Mouse (Mus musculus) intestine, embryonic 15.5 days (tissue): ENCODE measurements around the gene Fam120a. TPM values are rescaled to one million over a fixed set of nuclear protein-coding genes. Genes with fewer than 3 reads are reported as not detected.

Experiments used
- ATAC-seq: fragments of 200-750 bp; cut with Nextera tagmentation; 2 replicates; pipeline ENCODE4 v1.8.0; 2017; ENCODE audit warnings: moderate TSS enrichment, moderate library complexity
- H3K27ac ChIP-seq: fragments of 300-500 bp; sonication (generic); 2 replicates; pipeline ENCODE4 v1.5.1; 2015; ENCODE audit warnings: mild to moderate bottlenecking, inconsistent platforms
- H3K27me3 ChIP-seq: fragments of 300-500 bp; sonication (generic); replicated peaks from 2 replicates; pipeline ENCODE4 v1.6.1; 2015; ENCODE audit warnings: inconsistent platforms
- H3K36me3 ChIP-seq: fragments of 300-500 bp; sonication (generic); 2 replicates; pipeline ENCODE4 v1.6.1; 2015; ENCODE audit warnings: inconsistent platforms
- H3K4me1 ChIP-seq: fragments of 300-500 bp; sonication (generic); replicated peaks from 2 replicates; pipeline ENCODE4 v1.6.1; 2015; ENCODE audit warnings: inconsistent platforms
- H3K4me2 ChIP-seq: fragments of 300-500 bp; sonication (generic); replicated peaks from 2 replicates; pipeline ENCODE4 v1.6.1; 2015; ENCODE audit warnings: mild to moderate bottlenecking, inconsistent platforms
- H3K4me3 ChIP-seq: fragments of 300-500 bp; sonication (generic); replicated peaks from 2 replicates; pipeline ENCODE4 v1.5.1; 2015; ENCODE audit warnings: inconsistent platforms
- H3K9ac ChIP-seq: fragments of 300-500 bp; sonication (generic); 2 replicates; pipeline ENCODE4 v1.6.1; 2015; ENCODE audit warnings: inconsistent platforms
- H3K9me3 ChIP-seq: fragments of 300-500 bp; sonication (generic); 2 replicates; pipeline ENCODE4 v1.6.1; 2016; ENCODE audit warnings: inconsistent platforms
- WGBS: fragments of 180-500 bp; shearing (Covaris S2); methylation state at CpG from one replicate; pipeline ENCODE4 v1.1.7; 2015; 5-methylcytosine and 5-hydroxymethylcytosine counted together
- polyA plus RNA-seq: library from polyadenylated mRNA; unstranded; fragments of >200 nt; fragmentation: Nextera tagmentation; extraction: Ambion mirVana; gene quantifications from 2 replicates; pipeline ENCODE4 v1.2.1, GENCODE M21; 2015

The Fam120a gene
- polyA plus RNA-seq, 1 experiment from 2014 or later, result 30.7 TPM

GRCm38 (mm10) chr13:48931232-48931631 lies 36.6 kb downstream of the Fam120a start:
- Histone ChIP-seq H3K4me2 (no peak overlapping the region), H3K4me3 (no peak overlapping the region), H3K27ac (no peak overlapping the region), H3K4me1 (peaks cover 4% of the 10 kb centered on the region; the same call in 1 of the 2 replicates), H3K9ac (no peak overlapping the region), H3K9me3 (no peaks in the 10 kb centered on the region), H3K27me3 (no peaks in the 10 kb centered on the region), H3K36me3 (peaks cover 33% of the 10 kb centered on the region)
- ATAC-seq, result no peak
- WGBS, result 91% methylated on average over 5 of the region's 5 CpGs

- no peak for ATAC-seq
- H3K9me3 ChIP-seq, result no peaks in the 10 kb centered on the region
- H3K4me2 ChIP-seq, result no peak overlapping the region
- WGBS, result 81% methylated on average over 3 of the region's 3 CpGs
- no peak overlapping the region for H3K27ac ChIP-seq
- peaks cover 4% of the 10 kb centered on the region; the same call in 1 of the 2 replicates for H3K4me1 ChIP-seq
- no peak overlapping the region for H3K4me3 ChIP-seq
- H3K27me3 ChIP-seq, result no peaks in the 10 kb centered on the region
- H3K36me3 ChIP-seq, result peaks cover 30% of the 10 kb centered on the region
- no peak overlapping the region for H3K9ac ChIP-seq
Observed at GRCm38 (mm10) chr13:48929535-48930110, 38.2 kb downstream of the Fam120a start.

- H3K36me3 ChIP-seq, result peaks cover 16% of the 10 kb centered on the region; the same call in 1 of the 2 replicates
Observed at GRCm38 (mm10) chr13:48927609-48928008, 40.2 kb downstream of the Fam120a start.

GRCm38 (mm10) chr13:48922712-48923111 lies 45.1 kb downstream of the Fam120a start:
- no peak for ATAC-seq
- Histone ChIP-seq H3K27ac (no peak overlapping the region), H3K4me1 (no peaks in the 10 kb centered on the region), H3K27me3 (no peaks in the 10 kb centered on the region), H3K4me3 (no peak overlapping the region), H3K36me3 (peaks cover 15% of the 10 kb centered on the region), H3K9me3 (no peaks in the 10 kb centered on the region), H3K4me2 (no peak overlapping the region), H3K9ac (no peak overlapping the region)
- 80% methylated on average over 2 of the region's 2 CpGs for WGBS

More at GRCm38 (mm10) chr13:48927609-48928008, 40.2 kb downstream of the Fam120a start:
- 98% methylated on average over 2 of the region's 2 CpGs for WGBS
- no peaks in the 10 kb centered on the region for H3K9me3 ChIP-seq
- H3K9ac ChIP-seq, result no peak overlapping the region
- H3K4me1 ChIP-seq, result no peaks in the 10 kb centered on the region
- no peak overlapping the region for H3K4me3 ChIP-seq
- no peak overlapping the region for H3K27ac ChIP-seq
- H3K27me3 ChIP-seq, result no peaks in the 10 kb centered on the region
- ATAC-seq, result no peak
- H3K4me2 ChIP-seq, result no peak overlapping the region

- no peaks in the 10 kb centered on the region for H3K9me3 ChIP-seq
- WGBS, result 71% methylated on average over 1 of the region's 1 CpGs
- no peaks in the 10 kb centered on the region for H3K27me3 ChIP-seq
- no peak overlapping the region for H3K4me3 ChIP-seq
- H3K4me2 ChIP-seq, result no peak overlapping the region
- peaks cover 17% of the 10 kb centered on the region for H3K36me3 ChIP-seq
- H3K9ac ChIP-seq, result no peak overlapping the region
- H3K27ac ChIP-seq, result no peak overlapping the region
- H3K4me1 ChIP-seq, result no peaks in the 10 kb centered on the region
- ATAC-seq, result no peak; the same call in 1 of the 2 replicates
Observed at GRCm38 (mm10) chr13:48921256-48921655, 46.6 kb downstream of the Fam120a start.

GRCm38 (mm10) chr13:48919756-48920415 lies 47.9 kb downstream of the Fam120a start:
- H3K27ac ChIP-seq, result no peak overlapping the region

GRCm38 (mm10) chr13:48917113-48917599 lies 50.7 kb downstream of the Fam120a start:
- 94% methylated on average over 3 of the region's 3 CpGs for WGBS
- Histone ChIP-seq H3K9me3 (no peaks in the 10 kb centered on the region), H3K36me3 (peaks cover 29% of the 10 kb centered on the region), H3K4me1 (0 out of 2 replicates have a peak, but pooled peaks cover 2% of the 10 kb centered on the region), H3K9ac (no peak overlapping the region), H3K4me3 (no peak overlapping the region), H3K4me2 (no peak overlapping the region), H3K27me3 (no peaks in the 10 kb centered on the region), H3K27ac (no peak overlapping the region)
- ATAC-seq, result no peak

More at GRCm38 (mm10) chr13:48919756-48920415, 47.9 kb downstream of the Fam120a start:
- H3K4me3 ChIP-seq, result no peak overlapping the region
- H3K27me3 ChIP-seq, result no peaks in the 10 kb centered on the region
- 68% methylated on average over 7 of the region's 7 CpGs for WGBS
- ATAC-seq, result no peak
- H3K4me2 ChIP-seq, result no peak overlapping the region
- H3K9ac ChIP-seq, result no peak overlapping the region
- peaks cover 21% of the 10 kb centered on the region for H3K36me3 ChIP-seq
- no peaks in the 10 kb centered on the region for H3K4me1 ChIP-seq
- H3K9me3 ChIP-seq, result no peaks in the 10 kb centered on the region

- H3K9ac ChIP-seq, result no peak overlapping the region
- no peak overlapping the region for H3K4me2 ChIP-seq
- WGBS, result 89% methylated on average over 1 of the region's 1 CpGs
- H3K27me3 ChIP-seq, result no peaks in the 10 kb centered on the region
- 0 out of 2 replicates have a peak, but pooled peaks cover 2% of the 10 kb centered on the region for H3K4me1 ChIP-seq
- ATAC-seq, result no peak
- no peak overlapping the region for H3K27ac ChIP-seq
- no peak overlapping the region for H3K4me3 ChIP-seq
- H3K36me3 ChIP-seq, result peaks cover 23% of the 10 kb centered on the region
- no peaks in the 10 kb centered on the region for H3K9me3 ChIP-seq
Observed at GRCm38 (mm10) chr13:48913680-48914079, 54.1 kb downstream of the Fam120a start.

- H3K9ac ChIP-seq, result no peak overlapping the region
- WGBS, result 95% methylated on average over 3 of the region's 3 CpGs
- H3K27ac ChIP-seq, result no peak overlapping the region
Observed at GRCm38 (mm10) chr13:48913141-48913540, 54.7 kb downstream of the Fam120a start.

GRCm38 (mm10) chr13:48911426-48911825 lies 56.4 kb downstream of the Fam120a start:
- ATAC-seq, result no peak
- H3K4me1 ChIP-seq, result 0 out of 2 replicates have a peak, but pooled peaks cover 2% of the 10 kb centered on the region
- WGBS, result 75% methylated on average over 7 of the region's 7 CpGs
- no peaks in the 10 kb centered on the region for H3K27me3 ChIP-seq
- H3K9me3 ChIP-seq, result no peaks in the 10 kb centered on the region
- no peak overlapping the region for H3K27ac ChIP-seq
- no peak overlapping the region for H3K9ac ChIP-seq
- H3K36me3 ChIP-seq, result peaks cover 25% of the 10 kb centered on the region
- H3K4me2 ChIP-seq, result no peak overlapping the region
- no peak overlapping the region for H3K4me3 ChIP-seq

More at GRCm38 (mm10) chr13:48913141-48913540, 54.7 kb downstream of the Fam120a start:
- Histone ChIP-seq H3K4me2 (no peak overlapping the region), H3K4me3 (no peak overlapping the region), H3K27me3 (no peaks in the 10 kb centered on the region), H3K4me1 (0 out of 2 replicates have a peak, but pooled peaks cover 2% of the 10 kb centered on the region), H3K36me3 (peaks cover 27% of the 10 kb centered on the region), H3K9me3 (no peaks in the 10 kb centered on the region)
- no peak for ATAC-seq

GRCm38 (mm10) chr13:48905458-48905857 lies 62.4 kb downstream of the Fam120a start:
- Histone ChIP-seq H3K27ac (no peak overlapping the region), H3K4me2 (no peak overlapping the region), H3K9ac (no peak overlapping the region), H3K27me3 (no peaks in the 10 kb centered on the region), H3K4me3 (no peak overlapping the region), H3K4me1 (no peaks in the 10 kb centered on the region), H3K9me3 (no peaks in the 10 kb centered on the region), H3K36me3 (peaks cover 35% of the 10 kb centered on the region; the same call in 1 of the 2 replicates)
- 80% methylated on average over 2 of the region's 2 CpGs for WGBS
- peak; percentile 73 for ATAC-seq

- Histone ChIP-seq H3K36me3 (peaks cover 34% of the 10 kb centered on the region), H3K9ac (no peak overlapping the region)
- ATAC-seq, result no peak
Observed at GRCm38 (mm10) chr13:48895376-48895775, 72.4 kb downstream of the Fam120a start.

More at GRCm38 (mm10) chr13:48895376-48895775, 72.4 kb downstream of the Fam120a start:
- WGBS, result 78% methylated on average over 5 of the region's 5 CpGs
- Histone ChIP-seq H3K9me3 (no peaks in the 10 kb centered on the region), H3K4me1 (0 out of 2 replicates have a peak, but pooled peaks cover 3% of the 10 kb centered on the region), H3K4me2 (no peak overlapping the region), H3K27ac (no peak overlapping the region), H3K4me3 (no peak overlapping the region), H3K27me3 (no peaks in the 10 kb centered on the region)
